Comparison of ENCODE assay signal across 8 mouse cellular contexts in the genomic region with DNA sequence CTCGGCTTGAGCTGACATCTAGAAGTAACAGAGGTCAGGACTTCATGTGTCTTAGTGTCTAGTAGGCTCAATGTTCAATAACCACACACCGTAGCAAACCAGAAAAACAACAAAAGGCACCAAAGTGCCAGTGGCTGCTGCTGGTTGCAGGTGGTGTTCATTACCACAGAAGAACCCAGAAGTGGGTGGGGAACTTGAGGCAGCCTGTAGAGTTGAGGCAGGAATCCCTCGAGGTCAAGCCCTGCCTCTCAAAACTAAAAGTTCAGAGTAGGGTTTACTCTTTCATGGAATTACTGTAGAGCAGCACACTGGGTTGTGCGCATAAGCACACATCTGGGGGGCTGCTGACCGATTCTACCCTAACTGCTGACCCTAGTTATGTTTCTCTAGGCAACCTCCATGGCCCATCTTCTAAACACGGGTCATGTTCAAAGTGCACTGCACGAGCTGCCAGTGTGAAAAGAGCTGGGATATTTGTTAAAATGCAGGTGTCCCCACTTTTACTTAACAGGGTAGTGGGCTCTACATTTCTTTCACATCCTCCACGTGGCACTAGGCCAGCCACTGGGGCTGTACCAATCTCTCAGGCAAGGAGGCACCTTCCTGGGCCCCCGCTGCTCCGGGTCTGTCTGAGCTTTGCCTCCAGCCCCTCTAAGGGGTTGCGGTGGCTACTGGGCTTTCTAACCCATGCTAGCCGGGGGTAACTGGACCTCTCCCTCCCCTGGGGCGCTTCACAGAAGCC.
DNase-seq lines count a peak whose midpoint lies in the region; ATAC-seq and TF ChIP-seq lines count a peak whose summit lies in the region.

No protein-coding gene starts in this region.

- H3K27ac ChIP-seq in heart, embryonic 14.5 days (replicated peaks in 1 of 2; ENCODE audit: control insufficient read depth in 1 of 2, insufficient read depth in 1 of 2, low read depth in 2 of 2, low read length in 2 of 2), result peak overlapping the region; percentile 72 to 85
- peak overlapping the region; percentile 86 for H3K27ac ChIP-seq in ES-E14 (ENCODE audit: insufficient read depth, low read depth, low read length, poor library complexity, severe bottlenecking)
- peak overlapping the region; percentile 11; the same call in 1 of the 2 replicates for H3K27ac ChIP-seq in embryonic fibroblast, embryonic 13.5 days (ENCODE audit: insufficient read depth, low read length)
- peak overlapping the region; percentile 85 for H3K27ac ChIP-seq in limb, embryonic 11.5 days (replicated peaks; ENCODE audit: low read depth, low read length)
- peak overlapping the region; percentile 92 for H3K27ac ChIP-seq in midbrain, embryonic 15.5 days

- H3K36me3 ChIP-seq in heart, embryonic 14.5 days (ENCODE audit: control insufficient read depth, insufficient read depth, low read length), result no peaks in the 10 kb centered on the region
- H3K36me3 ChIP-seq in ES-E14 (ENCODE audit: control insufficient read depth, insufficient read depth, low read length, poor library complexity, severe bottlenecking), result no peaks in the 10 kb centered on the region
- no peaks in the 10 kb centered on the region for H3K36me3 ChIP-seq in limb, embryonic 11.5 days (ENCODE audit: control insufficient read depth, insufficient read depth, low read length)
- no peaks in the 10 kb centered on the region for H3K36me3 ChIP-seq in midbrain, embryonic 15.5 days (replicated peaks)

- H3K4me1 ChIP-seq in heart, embryonic 14.5 days (ENCODE audit: control insufficient read depth in 2 of 2, insufficient read depth in 2 of 2, low read length in 2 of 2), result peaks cover 16 to 19% of the 10 kb centered on the region in 2 experiments
- H3K4me1 ChIP-seq in ES-E14 (ENCODE audit: control insufficient read depth in 2 of 2, insufficient read depth in 2 of 2, low read length in 2 of 2, poor library complexity in 1 of 2), result peaks cover 9 to 32% of the 10 kb centered on the region in 2 experiments
- H3K4me1 ChIP-seq in embryonic fibroblast, embryonic 13.5 days (ENCODE audit: control insufficient read depth, insufficient read depth, low read length), result peaks cover 10% of the 10 kb centered on the region; the same call in 1 of the 2 replicates
- H3K4me1 ChIP-seq in limb, embryonic 11.5 days (ENCODE audit: control insufficient read depth, insufficient read depth, low read length), result peaks cover 12% of the 10 kb centered on the region
- peaks cover 23% of the 10 kb centered on the region for H3K4me1 ChIP-seq in midbrain, embryonic 15.5 days

- peak overlapping the region; percentile 57 to 68 for H3K4me3 ChIP-seq in heart, embryonic 14.5 days (ENCODE audit: control insufficient read depth in 1 of 2, insufficient read depth in 1 of 2, low read depth in 1 of 2, low read length in 2 of 2)
- H3K4me3 ChIP-seq in ES-E14 (ENCODE audit: insufficient read depth in 1 of 2, low read depth in 1 of 2, low read length in 2 of 2, poor library complexity in 1 of 2, severe bottlenecking in 1 of 2), result peak overlapping the region; percentile 64 to 72
- 0 out of 2 replicates have a peak overlapping the region, but pooled peaks have one; percentile 1 for H3K4me3 ChIP-seq in embryonic fibroblast, embryonic 13.5 days (ENCODE audit: insufficient read depth, low read length)
- H3K4me3 ChIP-seq in limb, embryonic 11.5 days (ENCODE audit: low read depth, low read length), result peak overlapping the region; percentile 43
- H3K4me3 ChIP-seq in midbrain, embryonic 15.5 days, result peak overlapping the region; percentile 45

- ATAC-seq in heart, embryonic 14.5 days (ENCODE audit: insufficient number of reproducible peaks, insufficient read depth, low FRiP score, low read depth), result 0 out of 2 replicates have a peak, but pooled peaks have one; percentile 8
- peak; percentile 41 for ATAC-seq in limb, embryonic 11.5 days (ENCODE audit: insufficient number of reproducible peaks, low FRiP score, low TSS enrichment, low read depth)
- peak; percentile 2; the same call in 1 of the 2 replicates for ATAC-seq in midbrain, embryonic 15.5 days (replicated peaks)

- H3K27me3 ChIP-seq in heart, embryonic 14.5 days (ENCODE audit: control insufficient read depth, insufficient read depth, low read length), result no peaks in the 10 kb centered on the region
- no peaks in the 10 kb centered on the region for H3K27me3 ChIP-seq in limb, embryonic 11.5 days (ENCODE audit: control insufficient read depth, insufficient read depth, low read length)
- no peaks in the 10 kb centered on the region for H3K27me3 ChIP-seq in midbrain, embryonic 15.5 days (replicated peaks)

- TF ChIP-seq CTCF in embryonic fibroblast, embryonic 13.5 days (IDR thresholded peaks at IDR 0.05; ENCODE audit: borderline replicate concordance, insufficient read depth, low read length), result no peak

- H3K4me2 ChIP-seq in heart, embryonic 14.5 days (ENCODE audit: low read length), result peak overlapping the region; percentile 94
- peak overlapping the region; percentile 84 for H3K4me2 ChIP-seq in limb, embryonic 11.5 days (ENCODE audit: low read depth, severe bottlenecking)
- H3K4me2 ChIP-seq in midbrain, embryonic 15.5 days, result peak overlapping the region; percentile 62

- no peaks in the 10 kb centered on the region for H3K9me3 ChIP-seq in heart, embryonic 14.5 days (ENCODE audit: control insufficient read depth, low read length)
- no peaks in the 10 kb centered on the region for H3K9me3 ChIP-seq in ES-E14 (ENCODE audit: control insufficient read depth, insufficient read depth, low read depth, low read length)
- no peaks in the 10 kb centered on the region for H3K9me3 ChIP-seq in limb, embryonic 11.5 days (ENCODE audit: control insufficient read depth, low read length)
- no peaks in the 10 kb centered on the region for H3K9me3 ChIP-seq in midbrain, embryonic 15.5 days

- TF ChIP-seq POLR2A in embryonic fibroblast, embryonic 13.5 days (IDR thresholded peaks at IDR 0.05; ENCODE audit: low read depth, low read length), result peak; percentile 25; the same call in 1 of the 2 replicates

- WGBS in heart, embryonic 14.5 days, result 37% methylated on average over 13 of the region's 13 CpGs
- 17% methylated on average over 13 of the region's 13 CpGs for WGBS in limb, embryonic 11.5 days
- WGBS in midbrain, embryonic 15.5 days, result 24% methylated on average over 13 of the region's 13 CpGs

- in situ Hi-C loops in ES-E14 (cut with MboI; ENCODE audit: low sequenced_read_pairs in 2 of 2, unreplicated experiment in 2 of 2), result no loop called here

- no peak for DNase-seq in heart, adult 8-10 months (ENCODE audit: low spot score)
- DNase-seq in ES-E14 (ENCODE audit: low read depth, low spot score), result no peak
- peak; percentile 48 for DNase-seq in limb, embryonic 11.5 days (ENCODE audit: low spot score)
- peak; percentile 60 for DNase-seq in thymus, postnatal 25 days
- DNase-seq in adrenal gland, adult 8-10 months, result no peak

- H3K9ac ChIP-seq in heart, embryonic 14.5 days (ENCODE audit: low read length), result peak overlapping the region; percentile 89
- H3K9ac ChIP-seq in ES-E14 (ENCODE audit: insufficient read depth, low read depth, low read length, poor library complexity, severe bottlenecking), result peak overlapping the region; percentile 84
- peak overlapping the region; percentile 82 for H3K9ac ChIP-seq in limb, embryonic 11.5 days (ENCODE audit: low read length)
- H3K9ac ChIP-seq in midbrain, embryonic 15.5 days, result peak overlapping the region; percentile 72

TF ChIP-seq in ES-E14, 5 proteins besides CTCF, POLR2A, EP300 and RAD21:
- TF ChIP-seq MAFK (IDR thresholded peaks at IDR 0.05; ENCODE audit: insufficient read depth, low read depth, low read length) (no peak), ZC3H11A (IDR thresholded peaks at IDR 0.05; ENCODE audit: borderline replicate concordance, low read depth, low read length) (no peak), CHD2 (IDR thresholded peaks at IDR 0.05; ENCODE audit: low read depth, low read length) (no peak), ZNF384 (IDR thresholded peaks at IDR 0.05; ENCODE audit: low read depth, low read length) (no peak), HCFC1 (IDR thresholded peaks at IDR 0.05; ENCODE audit: borderline replicate concordance, insufficient read depth, low read length) (no peak)

Comparison
In these comparisons a context has a peak if more than half of its experiments do, and no peak if none do; other contexts are left out.
1. H3K27ac ChIP-seq: peak in every context shown above with its lines; median percentile 92 in midbrain, embryonic 15.5 days; 86 in ES-E14; 85 in limb, embryonic 11.5 days; 78 in heart, embryonic 14.5 days; 11 in embryonic fibroblast, embryonic 13.5 days.
2. H3K4me3 ChIP-seq: peak in every context shown above with its lines; median percentile 68 in ES-E14; 62 in heart, embryonic 14.5 days; 45 in midbrain, embryonic 15.5 days; 43 in limb, embryonic 11.5 days; 1 in embryonic fibroblast, embryonic 13.5 days.
3. DNase-seq: peak in limb, embryonic 11.5 days (single experiment) and thymus, postnatal 25 days (single experiment); none in heart, adult 8-10 months (single experiment), ES-E14 (single experiment) and adrenal gland, adult 8-10 months (single experiment).
4. Peak in every context shown above with its lines, with median percentiles within 50 percentile points of each other: ATAC-seq, H3K4me2 ChIP-seq and H3K9ac ChIP-seq.